Mouse (Mus musculus) intestine, embryonic 14.5 days (tissue): ENCODE measurements around the gene Bank1. TPM values are rescaled to one million over a fixed set of nuclear protein-coding genes. Genes with fewer than 3 reads are reported as not detected.

ENCODE experiments used
- ATAC-seq: fragments of 200-750 bp; cut with Nextera tagmentation; replicated peaks from 2 replicates; pipeline ENCODE4 v1.8.0; 2017; ENCODE audit warnings: low read depth, moderate number of reproducible peaks, moderate TSS enrichment, moderate library complexity; ENCODE audit not compliant: low FRiP score, low TSS enrichment
- DNase-seq: peaks from one replicate; pipeline ENCODE4 v3.0.0-alpha.2; 2018; ENCODE audit warnings: low spot score
- H3K27ac ChIP-seq: fragments of 300-500 bp; sonication (generic); 2 replicates; pipeline ENCODE4 v1.5.1; 2014; ENCODE audit warnings: low read depth, mild to moderate bottlenecking, control low read depth
- H3K27me3 ChIP-seq: fragments of 300-500 bp; sonication (generic); replicated peaks from 2 replicates; pipeline ENCODE4 v1.6.1; 2014; ENCODE audit warnings: low read length, control low read depth; ENCODE audit not compliant: control insufficient read depth, insufficient read depth
- H3K36me3 ChIP-seq: fragments of 300-500 bp; sonication (generic); 2 replicates; pipeline ENCODE4 v1.6.1; 2014; ENCODE audit warnings: low read length, control low read depth; ENCODE audit not compliant: control insufficient read depth, insufficient read depth
- H3K4me1 ChIP-seq: fragments of 300-500 bp; sonication (generic); replicated peaks from 2 replicates; pipeline ENCODE4 v1.6.1; 2014; ENCODE audit warnings: low read length, control low read depth, mixed read lengths; ENCODE audit not compliant: control insufficient read depth, insufficient read depth
- H3K4me2 ChIP-seq: fragments of 300-500 bp; sonication (generic); 2 replicates; pipeline ENCODE4 v1.6.1; 2014; ENCODE audit warnings: low read length
- H3K4me3 ChIP-seq: fragments of 300-500 bp; sonication (generic); 2 replicates; pipeline ENCODE4 v1.5.1; 2014; ENCODE audit warnings: low read depth, low read length, control low read depth, mixed read lengths
- H3K9ac ChIP-seq: fragments of 300-500 bp; sonication (generic); 2 replicates; pipeline ENCODE4 v1.6.1; 2014; ENCODE audit warnings: mild to moderate bottlenecking, low read length
- H3K9me3 ChIP-seq: fragments of 300-500 bp; sonication (generic); 2 replicates; pipeline ENCODE4 v1.6.1; 2016; ENCODE audit warnings: low read length, control low read depth; ENCODE audit not compliant: control insufficient read depth
- WGBS: fragments of 180-500 bp; shearing (Covaris S2); extraction: QIAGEN DNeasy Blood & Tissue Kit; methylation state at CpG from one replicate; pipeline ENCODE4 v1.1.7; 2014; 5-methylcytosine and 5-hydroxymethylcytosine counted together
- polyA plus RNA-seq: library from polyadenylated mRNA; unstranded; fragments of >200 nt; fragmentation: Nextera tagmentation; extraction: Ambion mirVana; gene quantifications from 2 replicates; pipeline ENCODE4 v1.2.1, GENCODE M21; 2014

Gene Bank1
- polyA plus RNA-seq, 1 experiment from 2014 or later = 1.6 TPM

- Histone ChIP-seq H3K9ac (no peak overlapping the region), H3K4me3 (no peak overlapping the region), H3K27me3 (no peaks in the 10 kb centered on the region), H3K4me1 (no peaks in the 10 kb centered on the region), H3K27ac (no peak overlapping the region), H3K36me3 (no peaks in the 10 kb centered on the region), H3K4me2 (no peak overlapping the region), H3K9me3 (no peaks in the 10 kb centered on the region)
- WGBS = 89% methylated on average over 2 of the region's 2 CpGs
- DNase-seq = no peak
- ATAC-seq = no peak
Observed at GRCm38 (mm10) chr3:136244931-136245330, 80.9 kb downstream of the Bank1 start.

GRCm38 (mm10) chr3:136238790-136239189 is 87.1 kb downstream of the Bank1 start:
- no peak overlapping the region for H3K4me3 ChIP-seq
- H3K4me2 ChIP-seq = no peak overlapping the region
- no peaks in the 10 kb centered on the region for H3K27me3 ChIP-seq
- ATAC-seq = no peak
- no peak overlapping the region for H3K27ac ChIP-seq
- no peak overlapping the region for H3K9ac ChIP-seq
- H3K36me3 ChIP-seq = no peaks in the 10 kb centered on the region
- H3K4me1 ChIP-seq = no peaks in the 10 kb centered on the region
- 81% methylated on average over 3 of the region's 3 CpGs for WGBS
- H3K9me3 ChIP-seq = no peaks in the 10 kb centered on the region
- DNase-seq = no peak

DNA sequence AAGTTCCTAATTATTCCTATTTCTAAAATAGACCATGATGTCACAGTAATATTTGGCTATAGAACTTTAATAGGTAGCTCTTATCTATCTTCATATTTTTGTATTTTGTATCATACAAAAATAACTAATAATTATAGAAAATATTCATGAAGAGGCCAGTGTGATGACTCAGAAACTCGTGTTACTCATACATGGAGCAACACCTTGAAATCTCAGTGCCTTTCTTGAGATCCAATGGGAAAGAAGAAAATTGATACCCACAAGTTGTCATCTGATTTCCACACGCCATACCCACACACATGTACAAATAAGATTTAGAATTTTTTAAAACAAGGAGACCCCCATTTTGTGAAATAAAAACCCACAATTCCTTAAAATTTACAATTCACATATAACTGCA is 92.4 kb downstream of the Bank1 start:
- Histone ChIP-seq H3K9me3 (no peaks in the 10 kb centered on the region), H3K36me3 (no peaks in the 10 kb centered on the region), H3K4me1 (no peaks in the 10 kb centered on the region), H3K9ac (no peak overlapping the region), H3K27me3 (no peaks in the 10 kb centered on the region), H3K4me3 (no peak overlapping the region), H3K27ac (no peak overlapping the region), H3K4me2 (no peak overlapping the region)
- WGBS = 80% methylated on average over 2 of the region's 2 CpGs
- DNase-seq (no peak), ATAC-seq (no peak)

DNA sequence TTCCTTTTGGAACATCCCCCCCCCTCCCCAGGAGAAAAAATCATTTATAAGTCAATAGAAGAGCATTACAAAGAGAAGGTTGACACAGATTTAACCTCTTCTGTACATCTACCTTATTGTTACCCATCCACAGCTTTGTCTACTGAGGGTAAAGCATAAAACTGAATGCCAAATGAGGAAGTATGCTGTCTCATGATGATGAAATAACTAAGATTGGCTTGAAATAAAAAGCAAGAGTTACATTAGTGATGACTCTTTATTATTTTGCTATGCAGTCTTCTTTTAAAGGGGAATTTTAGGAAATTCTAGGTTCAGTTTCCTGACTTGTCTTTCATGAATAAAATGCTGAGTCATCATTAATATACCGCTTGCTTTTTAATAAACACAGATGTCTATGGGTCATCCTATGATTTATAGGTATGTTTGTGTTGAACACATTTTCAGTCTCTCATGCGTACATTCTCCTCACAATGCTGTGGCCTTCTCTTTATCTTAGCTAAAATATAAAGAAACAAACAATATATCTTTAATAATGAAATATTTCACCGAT is 95.2 kb downstream of the Bank1 start:
- 70% methylated on average over 3 of the region's 3 CpGs for WGBS
- Histone ChIP-seq H3K9me3 (no peaks in the 10 kb centered on the region), H3K4me3 (no peak overlapping the region), H3K4me1 (no peaks in the 10 kb centered on the region), H3K27me3 (no peaks in the 10 kb centered on the region), H3K9ac (no peak overlapping the region), H3K27ac (no peak overlapping the region), H3K4me2 (no peak overlapping the region), H3K36me3 (no peaks in the 10 kb centered on the region)
- ATAC-seq (no peak), DNase-seq (no peak)

GRCm38 (mm10) chr3:136189661-136190228 is 136.1 kb downstream of the Bank1 start:
- 90% methylated on average over 1 of the region's 1 CpGs for WGBS
- Histone ChIP-seq H3K27me3 (no peaks in the 10 kb centered on the region), H3K9ac (no peak overlapping the region), H3K4me2 (no peak overlapping the region), H3K9me3 (no peaks in the 10 kb centered on the region), H3K36me3 (no peaks in the 10 kb centered on the region), H3K27ac (no peak overlapping the region), H3K4me1 (no peaks in the 10 kb centered on the region), H3K4me3 (no peak overlapping the region)
- ATAC-seq (no peak), DNase-seq (no peak)

DNA sequence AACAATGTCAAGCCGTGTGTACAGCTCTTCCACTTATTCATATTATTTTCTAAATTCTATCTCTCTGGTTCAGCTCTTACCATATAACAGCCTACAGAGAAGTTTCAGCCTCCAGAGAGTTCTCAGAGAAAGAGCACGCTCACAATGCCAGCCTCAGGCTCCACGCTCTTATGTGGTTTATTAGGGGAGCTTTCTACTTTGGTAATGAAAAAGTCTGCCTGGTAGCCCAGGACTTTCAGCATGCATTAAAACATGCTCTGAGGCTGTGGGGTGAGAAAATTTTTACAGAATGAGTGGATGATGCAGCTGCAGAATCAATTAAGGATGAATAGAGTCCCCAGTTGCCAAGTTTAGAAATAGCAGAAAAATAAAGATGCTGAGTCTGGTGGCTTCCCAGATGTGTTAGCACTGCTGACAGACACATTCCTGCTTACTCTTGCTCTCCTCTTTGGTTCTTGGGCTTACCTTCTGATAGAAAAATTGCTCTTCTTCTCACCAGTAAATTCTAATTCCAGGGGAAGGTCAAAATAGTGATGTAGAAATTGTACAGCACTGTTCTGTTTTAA is 139.2 kb downstream of the Bank1 start:
- DNase-seq (no peak), ATAC-seq (no peak)
- 90% methylated on average over 3 of the region's 3 CpGs for WGBS

GRCm38 (mm10) chr3:136171631-136172030 is 154.2 kb downstream of the Bank1 start:
- Histone ChIP-seq H3K9ac (no peak overlapping the region), H3K9me3 (no peaks in the 10 kb centered on the region), H3K4me3 (no peak overlapping the region), H3K4me2 (no peak overlapping the region), H3K27ac (no peak overlapping the region), H3K27me3 (no peaks in the 10 kb centered on the region), H3K4me1 (no peaks in the 10 kb centered on the region), H3K36me3 (no peaks in the 10 kb centered on the region)
- DNase-seq (no peak), ATAC-seq (no peak)

More for the DNA sequence above, 139.2 kb downstream of the Bank1 start:
- Histone ChIP-seq H3K9me3 (no peaks in the 10 kb centered on the region), H3K4me1 (no peaks in the 10 kb centered on the region), H3K27me3 (no peaks in the 10 kb centered on the region), H3K36me3 (no peaks in the 10 kb centered on the region), H3K4me2 (no peak overlapping the region), H3K27ac (no peak overlapping the region), H3K4me3 (no peak overlapping the region), H3K9ac (no peak overlapping the region)

- H3K9me3 ChIP-seq = no peaks in the 10 kb centered on the region
- ATAC-seq (no peak), DNase-seq (no peak)
- 68% methylated on average over 4 of the region's 4 CpGs for WGBS
- no peak overlapping the region for H3K27ac ChIP-seq
- no peaks in the 10 kb centered on the region for H3K36me3 ChIP-seq
- no peak overlapping the region for H3K9ac ChIP-seq
- no peaks in the 10 kb centered on the region for H3K27me3 ChIP-seq
- H3K4me1 ChIP-seq = no peaks in the 10 kb centered on the region
- H3K4me3 ChIP-seq = no peak overlapping the region
- H3K4me2 ChIP-seq = no peak overlapping the region
Observed at GRCm38 (mm10) chr3:136168071-136168470, 157.8 kb downstream of the Bank1 start.

DNA sequence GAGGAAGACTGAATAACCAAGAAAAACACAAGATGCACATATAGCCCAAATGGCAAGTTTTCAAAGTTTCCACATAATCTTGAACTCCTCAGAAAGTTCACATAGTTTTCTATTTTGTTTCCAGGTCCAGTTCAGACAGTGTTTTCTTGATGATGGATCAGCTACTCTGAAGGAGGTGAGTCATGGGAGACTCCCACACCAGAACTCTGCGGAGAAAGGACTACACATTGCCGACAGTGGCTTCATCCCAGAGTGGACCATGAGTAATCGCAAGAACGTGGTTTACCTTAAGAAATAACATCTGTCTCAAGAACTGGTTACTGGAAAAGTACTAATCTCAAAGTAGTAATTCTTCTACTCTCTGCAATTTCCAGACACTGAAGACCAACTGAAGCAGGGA is 159.2 kb downstream of the Bank1 start:
- Histone ChIP-seq H3K27ac (no peak overlapping the region), H3K9ac (no peak overlapping the region), H3K4me3 (no peak overlapping the region), H3K4me2 (no peak overlapping the region), H3K36me3 (no peaks in the 10 kb centered on the region), H3K4me1 (no peaks in the 10 kb centered on the region), H3K9me3 (no peaks in the 10 kb centered on the region), H3K27me3 (no peaks in the 10 kb centered on the region)
- DNase-seq (no peak), ATAC-seq (no peak)
- 57% methylated on average over 4 of the region's 4 CpGs for whole genome bisulfite sequencing
